Mouse (Mus musculus) limb, embryonic 11.5 days (tissue): ENCODE data around the gene 2010109A12Rik. TPM values are rescaled to one million over a fixed set of nuclear protein-coding genes. Genes with fewer than 3 reads are reported as not detected.

ENCODE experiments used
- ATAC-seq: fragments of 200-750 bp; cut with Nextera tagmentation; 2 replicates; pipeline ENCODE4 v1.8.0; 2017; ENCODE audit warnings: low read depth; ENCODE audit not compliant: insufficient number of reproducible peaks, low FRiP score, low TSS enrichment
- DNase-seq: peaks from one replicate; pipeline ENCODE4 v3.0.0-alpha.2; 2015; ENCODE audit warnings: low spot score
- H3K27ac ChIP-seq: fragments of 300-500 bp; sonication (generic); replicated peaks from 2 replicates; pipeline ENCODE4 v1.5.1; 2014; ENCODE audit warnings: low read depth, mild to moderate bottlenecking, low read length
- H3K27me3 ChIP-seq: fragments of 300-500 bp; sonication (generic); 2 replicates; pipeline ENCODE4 v1.6.1; 2014; ENCODE audit warnings: mild to moderate bottlenecking, low read length, mixed read lengths; ENCODE audit not compliant: control insufficient read depth, insufficient read depth
- H3K36me3 ChIP-seq: fragments of 300-500 bp; sonication (generic); 2 replicates; pipeline ENCODE4 v1.6.1; 2014; ENCODE audit warnings: mild to moderate bottlenecking, low read length, moderate library complexity, mixed read lengths; ENCODE audit not compliant: control insufficient read depth, insufficient read depth
- H3K4me1 ChIP-seq: fragments of 300-500 bp; sonication (generic); 2 replicates; pipeline ENCODE4 v1.6.1; 2014; ENCODE audit warnings: low read length, mixed read lengths; ENCODE audit not compliant: control insufficient read depth, insufficient read depth
- H3K4me2 ChIP-seq: fragments of 300-500 bp; sonication (generic); 2 replicates; pipeline ENCODE4 v1.6.1; 2014; ENCODE audit warnings: low read depth, mild to moderate bottlenecking, moderate library complexity; ENCODE audit not compliant: severe bottlenecking
- H3K4me3 ChIP-seq: fragments of 300-500 bp; sonication (generic); 2 replicates; pipeline ENCODE4 v1.5.1; 2014; ENCODE audit warnings: low read depth, low read length
- H3K9ac ChIP-seq: fragments of 300-500 bp; sonication (generic); 2 replicates; pipeline ENCODE4 v1.6.1; 2014; ENCODE audit warnings: mild to moderate bottlenecking, low read length
- H3K9me3 ChIP-seq: fragments of 300-500 bp; sonication (generic); 2 replicates; pipeline ENCODE4 v1.6.1; 2016; ENCODE audit warnings: low read length; ENCODE audit not compliant: control insufficient read depth
- WGBS: fragments of 180-500 bp; shearing (Covaris S2); extraction: QIAGEN DNeasy Blood & Tissue Kit; methylation state at CpG from one replicate; pipeline ENCODE4 v1.1.7; 2014; 5-methylcytosine and 5-hydroxymethylcytosine counted together
- polyA plus RNA-seq: library from polyadenylated mRNA; unstranded; fragments of >200 nt; fragmentation: Nextera tagmentation; extraction: Ambion mirVana; gene quantifications from 2 replicates; pipeline ENCODE4 v1.2.1, GENCODE M21; 2014

The 2010109A12Rik gene
- polyA plus RNA-seq, 1 experiment from 2014 or later, result 2.3 TPM

GRCm38 (mm10) chr5:93207006-93207348 lies 659 bp downstream of the 2010109A12Rik start:
- peak overlapping the region; percentile 38 for H3K4me2 ChIP-seq
- peak overlapping the region; percentile 91 for H3K4me3 ChIP-seq
- no peaks in the 10 kb centered on the region for H3K27me3 ChIP-seq
- peak overlapping the region; percentile 87; the same call in 1 of the 2 replicates for H3K27ac ChIP-seq
- H3K4me1 ChIP-seq, result peaks cover 8% of the 10 kb centered on the region; the same call in 1 of the 2 replicates
- no peaks in the 10 kb centered on the region for H3K36me3 ChIP-seq
- whole genome bisulfite sequencing, result 7% methylated on average over 6 of the region's 6 CpGs
- no peaks in the 10 kb centered on the region for H3K9me3 ChIP-seq
- ATAC-seq (peak; percentile 23; the same call in 1 of the 2 replicates), DNase-seq (no peak)
- peak overlapping the region; percentile 93 for H3K9ac ChIP-seq

GRCm38 (mm10) chr5:93207555-93207954 lies 1.2 kb downstream of the 2010109A12Rik start:
- Histone ChIP-seq H3K9ac (no peak overlapping the region), H3K4me3 (no peak overlapping the region), H3K27me3 (no peaks in the 10 kb centered on the region), H3K9me3 (no peaks in the 10 kb centered on the region), H3K27ac (no peak overlapping the region), H3K4me2 (peak overlapping the region; percentile 10; the same call in 1 of the 2 replicates), H3K4me1 (peaks cover 8% of the 10 kb centered on the region; the same call in 1 of the 2 replicates), H3K36me3 (no peaks in the 10 kb centered on the region)
- ATAC-seq, result no peak
- WGBS, result 74% methylated on average over 1 of the region's 1 CpGs
- no peak for DNase-seq

- ATAC-seq (no peak), DNase-seq (no peak)
- no peak overlapping the region for H3K9ac ChIP-seq
- H3K4me2 ChIP-seq, result no peak overlapping the region
- no peaks in the 10 kb centered on the region for H3K27me3 ChIP-seq
- no peak overlapping the region for H3K27ac ChIP-seq
- H3K4me1 ChIP-seq, result no peaks in the 10 kb centered on the region
- H3K4me3 ChIP-seq, result no peak overlapping the region
- WGBS, result 88% methylated on average over 3 of the region's 3 CpGs
- H3K9me3 ChIP-seq, result no peaks in the 10 kb centered on the region
- no peaks in the 10 kb centered on the region for H3K36me3 ChIP-seq
Measured at GRCm38 (mm10) chr5:93218375-93218774, 12.1 kb downstream of the 2010109A12Rik start.

GRCm38 (mm10) chr5:93221661-93222060 lies 15.3 kb downstream of the 2010109A12Rik start:
- 75% methylated on average over 3 of the region's 3 CpGs for whole genome bisulfite sequencing
- no peaks in the 10 kb centered on the region for H3K9me3 ChIP-seq
- ATAC-seq (no peak), DNase-seq (no peak)
- H3K4me1 ChIP-seq, result no peaks in the 10 kb centered on the region
- no peak overlapping the region for H3K4me3 ChIP-seq
- H3K4me2 ChIP-seq, result no peak overlapping the region
- no peak overlapping the region for H3K27ac ChIP-seq
- H3K36me3 ChIP-seq, result no peaks in the 10 kb centered on the region
- no peaks in the 10 kb centered on the region for H3K27me3 ChIP-seq
- H3K9ac ChIP-seq, result no peak overlapping the region

- no peaks in the 10 kb centered on the region for H3K36me3 ChIP-seq
- H3K4me1 ChIP-seq, result no peaks in the 10 kb centered on the region
- DNase-seq (no peak), ATAC-seq (no peak)
- no peaks in the 10 kb centered on the region for H3K27me3 ChIP-seq
- no peak overlapping the region for H3K9ac ChIP-seq
- no peak overlapping the region for H3K4me2 ChIP-seq
- no peak overlapping the region for H3K4me3 ChIP-seq
- no peaks in the 10 kb centered on the region for H3K9me3 ChIP-seq
- 83% methylated on average over 2 of the region's 2 CpGs for WGBS
- H3K27ac ChIP-seq, result no peak overlapping the region
Measured at GRCm38 (mm10) chr5:93224549-93224948, 18.2 kb downstream of the 2010109A12Rik start.

- H3K27ac ChIP-seq, result no peak overlapping the region
- no peaks in the 10 kb centered on the region for H3K9me3 ChIP-seq
- DNase-seq (no peak), ATAC-seq (no peak)
- WGBS, result 84% methylated on average over 3 of the region's 3 CpGs
- H3K4me2 ChIP-seq, result no peak overlapping the region
- H3K4me1 ChIP-seq, result no peaks in the 10 kb centered on the region
- H3K9ac ChIP-seq, result no peak overlapping the region
- no peaks in the 10 kb centered on the region for H3K27me3 ChIP-seq
- H3K36me3 ChIP-seq, result no peaks in the 10 kb centered on the region
- no peak overlapping the region for H3K4me3 ChIP-seq
Measured at GRCm38 (mm10) chr5:93227157-93227556, 20.8 kb downstream of the 2010109A12Rik start.

- H3K4me2 ChIP-seq, result no peak overlapping the region
- H3K27me3 ChIP-seq, result no peaks in the 10 kb centered on the region
- no peaks in the 10 kb centered on the region for H3K36me3 ChIP-seq
- H3K9ac ChIP-seq, result no peak overlapping the region
- 85% methylated on average over 2 of the region's 2 CpGs for WGBS
- H3K9me3 ChIP-seq, result no peaks in the 10 kb centered on the region
- H3K4me1 ChIP-seq, result no peaks in the 10 kb centered on the region
- no peak overlapping the region for H3K4me3 ChIP-seq
- no peak for ATAC-seq
- no peak for DNase-seq
- H3K27ac ChIP-seq, result no peak overlapping the region
Measured at GRCm38 (mm10) chr5:93229527-93229926, 23.2 kb downstream of the 2010109A12Rik start.

- H3K9me3 ChIP-seq, result no peaks in the 10 kb centered on the region
- WGBS, result 68% methylated on average over 3 of the region's 3 CpGs
- no peaks in the 10 kb centered on the region for H3K27me3 ChIP-seq
- ATAC-seq, result no peak
- DNase-seq, result no peak
- no peaks in the 10 kb centered on the region for H3K36me3 ChIP-seq
- no peaks in the 10 kb centered on the region for H3K4me1 ChIP-seq
- no peak overlapping the region for H3K4me2 ChIP-seq
- H3K27ac ChIP-seq, result no peak overlapping the region
- no peak overlapping the region for H3K4me3 ChIP-seq
- H3K9ac ChIP-seq, result no peak overlapping the region
Measured at GRCm38 (mm10) chr5:93231721-93232120, 25.4 kb downstream of the 2010109A12Rik start.

GRCm38 (mm10) chr5:93232838-93233237 lies 26.5 kb downstream of the 2010109A12Rik start:
- WGBS, result 97% methylated on average over 2 of the region's 2 CpGs
- Histone ChIP-seq H3K9me3 (no peaks in the 10 kb centered on the region), H3K27ac (no peak overlapping the region), H3K27me3 (no peaks in the 10 kb centered on the region), H3K4me3 (no peak overlapping the region), H3K4me1 (no peaks in the 10 kb centered on the region), H3K4me2 (no peak overlapping the region), H3K36me3 (no peaks in the 10 kb centered on the region), H3K9ac (no peak overlapping the region)
- no peak for ATAC-seq
- no peak for DNase-seq
